Mouse (Mus musculus): ENCODE data around the gene Zfp704.

Zfp704 gene

GRCm38 (mm10) chr3:9609581-9610341 lies at the start of gene Zfp704:
Zfp704 (minus strand) TSS chr3:9610085.
- peak; percentile 72 for DNase-seq (ENCODE audit: low read depth, low spot score)

DNA sequence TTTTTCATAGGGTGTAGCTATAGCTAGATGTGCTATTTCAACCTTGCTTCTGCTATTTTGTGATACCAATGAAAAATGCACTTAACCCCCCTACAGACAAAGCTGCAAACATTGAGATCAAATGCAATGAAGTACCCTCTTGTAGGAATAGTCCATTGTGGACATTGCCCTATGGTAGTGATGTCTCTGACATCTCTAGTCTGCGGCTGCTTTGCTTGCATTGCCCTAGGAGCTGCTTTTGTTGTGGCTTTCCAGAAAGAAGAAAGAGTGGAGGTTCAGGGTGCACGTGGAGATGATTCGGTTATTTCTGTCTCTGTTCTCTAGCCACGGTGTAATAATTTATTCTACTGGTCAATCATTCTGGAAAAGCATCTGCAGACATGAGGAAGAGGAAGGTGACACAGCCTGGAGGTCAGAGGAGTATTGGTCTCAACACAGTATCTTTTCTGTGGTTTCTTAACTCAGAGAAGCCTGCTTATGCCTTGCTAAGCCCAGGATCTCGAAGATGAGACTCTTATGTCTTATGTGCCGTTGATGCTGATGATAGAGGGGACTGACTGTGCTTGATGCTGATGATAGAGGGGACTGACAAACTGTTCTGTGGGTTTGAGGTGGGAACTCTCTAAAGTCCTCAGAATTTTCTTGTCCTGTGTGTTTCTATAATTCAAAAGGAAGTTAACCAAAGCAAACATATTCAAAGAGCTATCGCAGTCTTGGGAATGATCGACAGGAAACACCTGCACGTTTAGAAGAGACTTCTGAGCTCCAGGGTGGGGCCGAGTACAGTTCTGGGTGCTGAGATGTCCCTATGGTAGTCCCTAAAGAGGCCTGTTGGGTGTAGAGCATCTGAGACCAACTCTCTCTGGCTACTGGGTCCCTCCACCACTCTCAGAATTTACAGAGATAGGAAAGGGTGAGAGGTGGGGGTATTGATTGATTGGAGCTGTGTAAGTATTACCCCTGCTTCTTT lies 23.4 kb upstream of the Zfp704 start:
- DNase-seq (ENCODE audit: low read depth, low spot score) = no peak

- DNase-seq (ENCODE audit: low read depth, low spot score) = no peak
Observed at GRCm38 (mm10) chr3:9629951-9630350, 20.1 kb upstream of the Zfp704 start.

GRCm38 (mm10) chr3:9628041-9628440 lies 18.2 kb upstream of the Zfp704 start:
- DNase-seq (ENCODE audit: low read depth, low spot score) = no peak

- DNase-seq (ENCODE audit: low read depth, low spot score) = no peak
Observed at GRCm38 (mm10) chr3:9626149-9626548, 16.3 kb upstream of the Zfp704 start.

- no peak for DNase-seq (ENCODE audit: low read depth, low spot score)
Observed at GRCm38 (mm10) chr3:9620611-9621010, 10.7 kb upstream of the Zfp704 start.

DNA sequence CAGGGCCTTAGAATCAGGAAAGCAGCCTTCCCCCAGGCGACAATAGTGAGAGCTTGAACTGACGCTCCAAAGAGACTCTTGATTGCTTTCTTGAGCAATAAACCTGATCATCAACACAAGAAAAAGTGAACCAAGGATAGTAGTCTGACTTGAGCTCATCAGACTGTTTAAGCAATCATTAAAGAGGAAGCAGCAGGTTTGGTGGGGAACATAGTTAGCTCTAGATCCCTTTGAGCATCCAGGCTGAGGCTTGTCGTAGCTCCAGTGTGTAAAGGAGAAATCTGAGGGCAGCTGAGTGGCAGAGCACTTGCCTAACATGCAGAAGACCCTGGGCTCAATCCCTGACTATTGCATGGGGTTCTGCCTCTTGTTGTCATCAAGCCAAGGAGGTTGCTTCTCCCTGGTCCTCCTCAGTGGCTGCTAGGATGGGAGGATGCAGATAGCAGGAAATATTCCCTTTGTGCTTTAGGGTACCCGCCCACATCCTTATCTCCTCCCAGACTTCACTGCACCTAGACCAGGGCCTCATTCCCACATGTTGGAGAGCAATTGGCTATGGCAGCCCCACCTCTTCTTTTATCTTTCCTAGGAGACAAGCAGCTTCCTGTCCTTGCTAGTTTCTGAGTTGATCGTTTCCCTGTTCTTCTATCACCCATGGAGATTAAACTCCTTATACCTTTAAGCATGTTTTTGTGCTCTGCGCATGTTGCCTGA lies 9.8 kb upstream of the Zfp704 start:
- DNase-seq (ENCODE audit: low read depth, low spot score) = no peak

DNA sequence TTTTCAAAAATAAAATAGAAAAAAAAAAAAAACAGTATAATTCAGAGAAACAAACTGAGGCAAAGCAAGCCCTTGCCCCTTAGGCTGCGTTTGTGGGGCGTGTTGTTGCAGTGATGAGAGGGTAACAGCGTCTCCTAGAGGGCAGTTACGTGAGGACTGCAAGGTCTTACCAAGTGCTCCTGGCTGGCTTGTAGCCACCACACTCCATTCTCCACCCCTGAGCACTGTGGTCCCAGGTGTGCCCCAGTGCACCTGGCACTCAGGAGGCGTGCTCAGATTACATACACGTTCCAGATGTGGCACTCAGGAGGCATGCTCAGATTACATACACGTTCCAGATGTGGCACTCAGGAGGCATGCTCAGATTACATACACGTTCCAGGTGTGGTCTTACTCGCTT lies 7.2 kb upstream of the Zfp704 start:
- DNase-seq (ENCODE audit: low read depth, low spot score) = no peak

- no peak for DNase-seq (ENCODE audit: low read depth, low spot score)
Observed at GRCm38 (mm10) chr3:9614676-9615075, 4.8 kb upstream of the Zfp704 start.

- DNase-seq (ENCODE audit: low read depth, low spot score) = no peak
Observed at GRCm38 (mm10) chr3:9614011-9614410, 4.1 kb upstream of the Zfp704 start.

GRCm38 (mm10) chr3:9611226-9611625 lies 1.3 kb upstream of the Zfp704 start:
- no peak for DNase-seq (ENCODE audit: low read depth, low spot score)

- DNase-seq (ENCODE audit: low read depth, low spot score) = no peak
Observed at GRCm38 (mm10) chr3:9610426-9610825, 541 bp upstream of the Zfp704 start.

- DNase-seq (ENCODE audit: low read depth, low spot score) = no peak
Observed at GRCm38 (mm10) chr3:9608906-9609580, 842 bp downstream of the Zfp704 start.

DNA sequence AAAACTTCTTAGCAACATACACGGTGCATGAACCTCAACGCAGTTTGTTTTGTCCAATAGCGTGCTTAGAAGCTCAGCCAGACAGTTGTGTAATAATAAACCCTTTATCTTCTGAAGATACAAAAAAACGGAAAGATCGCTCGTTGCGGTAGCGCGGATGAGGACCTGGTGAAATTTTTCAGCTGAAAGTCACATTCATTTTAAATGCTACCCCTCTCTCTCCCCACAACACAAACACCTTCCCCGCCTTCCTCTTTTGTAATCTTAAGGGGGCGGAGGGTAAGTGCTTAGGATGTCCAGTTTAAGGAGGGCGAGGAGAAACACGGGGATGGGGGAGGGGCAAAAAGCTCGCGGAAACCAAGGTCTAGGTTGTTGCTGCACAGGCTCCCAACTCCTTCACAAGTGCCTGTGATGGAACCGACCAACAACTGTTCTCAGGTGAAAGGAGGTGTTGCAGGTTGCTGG lies 1.4 kb downstream of the Zfp704 start:
- DNase-seq (ENCODE audit: low read depth, low spot score) = peak; percentile 63

DNA sequence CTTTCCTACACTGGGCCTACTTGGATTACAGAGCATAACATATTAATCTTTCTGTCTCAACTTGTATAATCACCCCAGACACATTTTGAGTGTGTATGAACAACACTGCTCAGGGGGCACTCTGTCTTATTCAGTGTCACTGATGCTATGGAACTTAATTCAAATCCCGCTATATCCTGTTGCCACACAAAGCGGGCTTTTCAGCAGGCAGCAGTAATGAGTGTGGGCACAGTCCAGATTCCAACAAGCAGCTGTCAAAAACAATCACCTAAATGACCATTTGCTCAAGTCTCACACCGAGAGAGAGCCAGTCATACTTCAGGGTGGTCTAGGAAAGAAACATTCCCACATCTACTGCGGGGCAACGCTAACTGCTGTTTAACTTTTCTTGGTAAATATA lies 2.2 kb downstream of the Zfp704 start:
- DNase-seq (ENCODE audit: low read depth, low spot score) = no peak

DNA sequence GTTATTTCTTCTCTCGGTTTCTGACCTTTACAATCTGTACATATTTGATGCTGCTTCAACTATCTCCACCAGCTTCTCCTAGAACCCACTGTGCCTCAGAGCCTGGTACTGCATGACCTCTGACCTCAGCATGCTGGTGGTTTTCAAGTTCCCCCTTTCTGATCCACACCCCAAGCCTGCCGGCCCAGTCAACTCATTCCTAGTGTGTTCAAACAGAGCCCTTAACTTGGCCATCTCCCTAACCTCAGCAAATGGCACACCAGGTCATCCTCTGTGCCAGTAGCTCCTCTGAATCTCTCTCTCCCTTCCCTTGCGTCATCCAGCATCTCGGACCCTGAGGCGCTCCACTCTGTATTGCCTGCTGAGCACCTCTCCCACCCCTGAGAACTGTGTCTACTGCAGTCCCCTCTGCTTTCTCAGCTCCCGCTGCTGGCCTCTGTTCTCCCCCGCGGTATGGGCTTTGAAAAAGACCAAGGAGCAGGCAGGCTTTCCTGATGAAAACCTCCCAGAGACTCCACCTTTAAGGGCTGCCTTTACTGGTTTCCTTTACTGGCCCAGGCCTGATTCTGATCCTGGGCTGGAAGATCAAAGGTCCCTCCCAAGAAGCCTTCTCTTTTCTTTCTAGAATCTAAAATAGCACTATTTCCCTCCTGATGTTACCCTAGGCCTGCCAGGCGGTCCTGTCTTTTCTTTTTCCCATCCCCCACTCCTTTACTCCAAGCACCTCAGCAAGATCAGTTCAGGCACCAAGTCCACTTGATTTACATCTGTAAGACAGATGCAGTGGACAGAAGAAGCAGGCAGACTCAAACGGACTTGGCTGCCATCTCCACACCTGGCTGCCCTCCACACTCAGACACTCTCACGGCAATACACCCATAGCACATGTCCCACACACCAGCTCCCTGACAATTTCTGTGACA lies 3.8 kb downstream of the Zfp704 start:
- DNase-seq (ENCODE audit: low read depth, low spot score) = no peak

DNA sequence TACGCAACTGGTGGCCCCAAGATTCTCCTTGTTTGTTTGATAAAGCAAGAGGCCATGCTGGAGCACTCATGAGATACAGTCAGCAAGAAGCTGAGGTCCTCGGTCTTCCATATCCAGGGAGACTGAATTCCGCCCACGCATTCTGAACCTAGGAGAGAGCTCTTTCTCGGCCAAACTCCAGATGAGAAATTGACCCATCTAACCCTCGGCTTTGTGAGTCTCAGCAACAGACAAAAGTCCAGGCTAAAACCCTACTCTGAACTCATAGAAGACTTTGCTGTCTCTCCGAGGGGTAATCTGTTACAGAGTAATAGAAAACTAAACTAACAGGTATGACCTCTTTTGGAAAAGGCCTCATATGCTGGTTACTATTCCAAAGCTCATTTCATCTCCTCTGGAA lies 4.9 kb downstream of the Zfp704 start:
- DNase-seq (ENCODE audit: low read depth, low spot score) = no peak

GRCm38 (mm10) chr3:9603866-9604265 lies 6.0 kb downstream of the Zfp704 start:
- DNase-seq (ENCODE audit: low read depth, low spot score) = no peak

- DNase-seq (ENCODE audit: low read depth, low spot score) = no peak
Observed at GRCm38 (mm10) chr3:9600577-9600976, 9.3 kb downstream of the Zfp704 start.

DNA sequence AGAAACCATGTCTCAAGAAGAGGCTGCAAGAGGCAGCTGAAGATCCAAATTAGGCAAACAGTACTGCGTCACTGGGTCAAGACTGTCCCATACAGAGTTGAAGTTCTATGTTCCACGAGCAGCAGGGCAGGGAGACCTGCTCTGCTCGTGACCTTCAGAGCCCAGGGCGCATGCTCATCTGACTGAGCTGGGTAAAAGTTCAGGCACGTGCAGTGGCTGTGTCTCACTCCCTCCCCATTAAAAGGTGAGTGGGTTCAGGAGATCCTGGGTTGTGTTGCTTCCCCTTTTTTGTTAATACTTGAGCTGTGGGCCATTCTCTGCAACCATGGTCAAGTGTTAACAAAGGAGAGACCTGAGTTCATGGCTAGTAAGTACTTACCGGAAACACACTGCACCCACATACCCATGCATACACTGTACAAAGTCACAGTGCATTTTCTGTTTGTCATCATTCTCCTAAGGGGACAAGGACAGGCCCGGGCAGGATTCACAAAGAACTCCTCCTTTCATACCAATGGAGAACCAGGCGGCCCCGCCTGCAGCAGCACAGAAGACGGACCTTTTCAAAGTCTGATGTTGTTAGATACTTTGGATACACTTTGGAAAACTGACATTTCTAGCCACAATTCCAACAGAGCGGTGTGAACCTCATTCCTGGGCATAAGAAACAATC lies 10.0 kb downstream of the Zfp704 start:
- no peak for DNase-seq (ENCODE audit: low read depth, low spot score)
